Mouse (Mus musculus) intestine, postnatal 0 days (tissue): ENCODE data around the gene Capg. TPM values are rescaled to one million over a fixed set of nuclear protein-coding genes. Genes with fewer than 3 reads are reported as not detected.

Source experiments
- ATAC-seq: fragments of 200-750 bp; cut with Nextera tagmentation; 2 replicates; pipeline ENCODE4 v1.8.0; 2017; ENCODE audit warnings: mild to moderate bottlenecking, moderate TSS enrichment, moderate library complexity
- H3K27ac ChIP-seq: fragments of 300-500 bp; sonication (generic); 2 replicates; pipeline ENCODE4 v1.5.1; 2014; ENCODE audit warnings: mild to moderate bottlenecking, low read depth, low read length, moderate library complexity
- H3K27me3 ChIP-seq: fragments of 300-500 bp; sonication (generic); replicated peaks from 2 replicates; pipeline ENCODE4 v1.6.1; 2014; ENCODE audit warnings: low read length, mixed read lengths; ENCODE audit not compliant: control insufficient read depth, insufficient read depth
- H3K36me3 ChIP-seq: fragments of 300-500 bp; sonication (generic); 2 replicates; pipeline ENCODE4 v1.6.1; 2014; ENCODE audit warnings: mild to moderate bottlenecking, moderate library complexity; ENCODE audit not compliant: control insufficient read depth, insufficient read depth
- H3K4me1 ChIP-seq: fragments of 300-500 bp; sonication (generic); replicated peaks from 2 replicates; pipeline ENCODE4 v1.6.1; 2014; ENCODE audit warnings: antibody characterized with exemption, low read length, mixed read lengths; ENCODE audit not compliant: control insufficient read depth, insufficient read depth
- H3K4me2 ChIP-seq: fragments of 300-500 bp; sonication (generic); replicated peaks from 2 replicates; pipeline ENCODE4 v1.6.1; 2014; ENCODE audit warnings: low read depth, mild to moderate bottlenecking, moderate library complexity
- H3K4me3 ChIP-seq: fragments of 300-500 bp; sonication (generic); 2 replicates; pipeline ENCODE4 v1.5.1; 2014; ENCODE audit warnings: low read depth, low read length
- H3K9ac ChIP-seq: fragments of 300-500 bp; sonication (generic); 2 replicates; pipeline ENCODE4 v1.6.1; 2014; ENCODE audit warnings: mild to moderate bottlenecking, low read depth, low read length
- H3K9me3 ChIP-seq: fragments of 300-500 bp; sonication (generic); 2 replicates; pipeline ENCODE4 v1.6.1; 2016; ENCODE audit warnings: mixed run types; ENCODE audit not compliant: control insufficient read depth
- CTCF ChIP-seq: sonication (generic); IDR thresholded peaks from 2 replicates; pipeline ENCODE4 v1.5.1; 2016; ENCODE audit warnings: low read depth, mild to moderate bottlenecking, control low read depth, antibody characterized with exemption, moderate library complexity
- WGBS: fragments of 180-500 bp; shearing (Covaris S2); extraction: QIAGEN DNeasy Blood & Tissue Kit; methylation state at CpG from one replicate; pipeline ENCODE4 v1.1.7; 2014; 5-methylcytosine and 5-hydroxymethylcytosine counted together
- polyA plus RNA-seq: library from polyadenylated mRNA; unstranded; fragments of >200 nt; fragmentation: Nextera tagmentation; extraction: Ambion mirVana; gene quantifications from 2 replicates; pipeline ENCODE4 v1.2.1, GENCODE M21; 2015

Gene Capg
- polyA plus RNA-seq, 1 experiment from 2014 or later: 28.5 TPM

- no peaks in the 10 kb centered on the region for H3K9me3 ChIP-seq
Observed at GRCm38 (mm10) chr6:72570644-72571397, 26.6 kb downstream of the Capg start.

DNA sequence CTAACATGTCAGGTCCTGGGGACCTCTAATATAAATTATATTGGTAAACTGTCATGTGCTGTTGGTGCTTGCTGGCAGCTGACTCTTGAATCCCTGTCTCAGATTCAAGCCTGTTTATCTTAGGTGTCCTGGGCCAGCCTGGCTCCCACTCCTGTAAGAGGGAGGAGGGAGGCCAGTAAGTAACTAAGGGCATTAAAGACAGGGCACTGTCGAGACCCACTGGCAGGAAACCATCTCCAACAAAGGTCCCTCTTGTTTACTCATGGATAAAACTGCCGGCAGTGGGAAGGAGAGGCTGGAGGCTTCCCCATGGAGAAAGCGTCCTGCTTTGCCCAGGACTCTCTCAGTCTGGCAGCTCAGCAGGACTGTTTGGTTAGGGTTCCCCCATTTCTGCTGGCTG is 27.6 kb downstream of the Capg start:
- Histone ChIP-seq H3K9me3 (no peaks in the 10 kb centered on the region), H3K4me1 (no peaks in the 10 kb centered on the region), H3K4me3 (no peak overlapping the region), H3K27me3 (no peaks in the 10 kb centered on the region), H3K36me3 (peaks cover 31% of the 10 kb centered on the region), H3K27ac (no peak overlapping the region), H3K9ac (no peak overlapping the region), H3K4me2 (no peak overlapping the region)
- no peak for ATAC-seq
- 35% methylated on average over 3 of the region's 3 CpGs for WGBS
- TF ChIP-seq CTCF: no peak

More at GRCm38 (mm10) chr6:72570644-72571397, 26.6 kb downstream of the Capg start:
- TF ChIP-seq CTCF: no peak
- no peaks in the 10 kb centered on the region for H3K4me1 ChIP-seq
- WGBS: 77% methylated on average over 10 of the region's 10 CpGs
- no peak overlapping the region; the same call in 1 of the 2 replicates for H3K27ac ChIP-seq
- no peak overlapping the region for H3K4me3 ChIP-seq
- H3K27me3 ChIP-seq: no peaks in the 10 kb centered on the region
- no peak overlapping the region for H3K9ac ChIP-seq
- peaks cover 25% of the 10 kb centered on the region for H3K36me3 ChIP-seq
- H3K4me2 ChIP-seq: no peak overlapping the region
- peak; percentile 28; the same call in 1 of the 2 replicates for ATAC-seq

- Histone ChIP-seq H3K36me3 (peaks cover 39% of the 10 kb centered on the region; the same call in 1 of the 2 replicates), H3K4me2 (no peak overlapping the region), H3K27me3 (no peaks in the 10 kb centered on the region), H3K4me1 (no peaks in the 10 kb centered on the region), H3K9ac (no peak overlapping the region), H3K9me3 (no peaks in the 10 kb centered on the region), H3K4me3 (no peak overlapping the region), H3K27ac (no peak overlapping the region)
- no peak for TF ChIP-seq CTCF
- 93% methylated on average over 3 of the region's 3 CpGs for WGBS
- ATAC-seq: no peak
Observed at GRCm38 (mm10) chr6:72576041-72576440, 31.9 kb downstream of the Capg start.

- H3K4me2 ChIP-seq: no peak overlapping the region
- no peak for TF ChIP-seq CTCF
- H3K27me3 ChIP-seq: no peaks in the 10 kb centered on the region
- 76% methylated on average over 11 of the region's 11 CpGs for WGBS
- H3K4me1 ChIP-seq: no peaks in the 10 kb centered on the region
- H3K9ac ChIP-seq: no peak overlapping the region
- no peak overlapping the region for H3K4me3 ChIP-seq
- H3K9me3 ChIP-seq: no peaks in the 10 kb centered on the region
- no peak for ATAC-seq
- H3K36me3 ChIP-seq: peaks cover 30% of the 10 kb centered on the region; the same call in 1 of the 2 replicates
- no peak overlapping the region for H3K27ac ChIP-seq
Observed at GRCm38 (mm10) chr6:72581625-72582382, 37.6 kb downstream of the Capg start.

DNA sequence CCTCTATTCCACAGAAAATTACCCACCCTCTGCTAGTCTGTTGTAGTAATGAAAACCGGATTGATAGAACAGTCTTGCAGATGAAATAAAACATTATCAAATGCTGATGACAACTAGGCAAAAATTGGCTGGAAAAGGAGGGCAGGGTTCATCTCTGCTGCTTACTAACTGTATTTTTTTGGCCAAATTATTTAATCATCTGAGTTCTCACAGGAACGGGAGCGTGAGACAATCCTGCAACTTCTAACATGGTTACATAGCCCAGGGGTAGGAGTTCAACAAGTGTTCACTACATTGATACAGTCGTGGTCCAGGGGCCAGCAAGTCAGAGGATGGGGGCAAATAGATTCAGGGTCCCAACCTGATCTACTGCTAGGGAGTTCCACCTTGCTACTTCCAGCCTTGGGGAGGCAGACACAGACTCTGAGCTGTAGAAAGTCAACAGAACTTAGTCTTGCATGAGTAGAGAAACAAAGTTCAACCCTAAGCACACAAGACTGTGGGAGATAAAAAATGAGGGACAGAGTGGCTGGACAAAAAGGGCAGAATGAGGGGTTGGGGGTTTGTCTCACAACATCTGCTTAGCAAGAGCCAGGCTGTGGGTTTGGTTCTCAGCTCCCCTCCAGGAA is 39.1 kb downstream of the Capg start:
- Histone ChIP-seq H3K36me3 (peaks cover 23% of the 10 kb centered on the region; the same call in 1 of the 2 replicates), H3K4me3 (no peak overlapping the region), H3K27me3 (no peaks in the 10 kb centered on the region), H3K27ac (peak overlapping the region; percentile 52), H3K9me3 (no peaks in the 10 kb centered on the region), H3K4me2 (no peak overlapping the region), H3K4me1 (no peaks in the 10 kb centered on the region), H3K9ac (no peak overlapping the region)
- no peak for TF ChIP-seq CTCF
- no peak for ATAC-seq
- 87% methylated on average over 4 of the region's 4 CpGs for WGBS

- no peak for TF ChIP-seq CTCF
- Histone ChIP-seq H3K9ac (no peak overlapping the region), H3K4me3 (no peak overlapping the region), H3K4me2 (no peak overlapping the region), H3K36me3 (peaks cover 16% of the 10 kb centered on the region; the same call in 1 of the 2 replicates), H3K9me3 (no peaks in the 10 kb centered on the region), H3K27ac (peak overlapping the region; percentile 52; the same call in 1 of the 2 replicates), H3K27me3 (no peaks in the 10 kb centered on the region), H3K4me1 (no peaks in the 10 kb centered on the region)
- 48% methylated on average over 11 of the region's 11 CpGs for WGBS
- peak; percentile 89 for ATAC-seq
Observed at GRCm38 (mm10) chr6:72584154-72584553, 40.0 kb downstream of the Capg start.
